Mouse (Mus musculus): ENCODE data around the gene Dusp15. TPM values are rescaled to one million over a fixed set of nuclear protein-coding genes. Genes with fewer than 3 reads are reported as not detected.

Gene Dusp15
- total RNA-seq, 2 experiments from 2014 or later, result not detected

DNA sequence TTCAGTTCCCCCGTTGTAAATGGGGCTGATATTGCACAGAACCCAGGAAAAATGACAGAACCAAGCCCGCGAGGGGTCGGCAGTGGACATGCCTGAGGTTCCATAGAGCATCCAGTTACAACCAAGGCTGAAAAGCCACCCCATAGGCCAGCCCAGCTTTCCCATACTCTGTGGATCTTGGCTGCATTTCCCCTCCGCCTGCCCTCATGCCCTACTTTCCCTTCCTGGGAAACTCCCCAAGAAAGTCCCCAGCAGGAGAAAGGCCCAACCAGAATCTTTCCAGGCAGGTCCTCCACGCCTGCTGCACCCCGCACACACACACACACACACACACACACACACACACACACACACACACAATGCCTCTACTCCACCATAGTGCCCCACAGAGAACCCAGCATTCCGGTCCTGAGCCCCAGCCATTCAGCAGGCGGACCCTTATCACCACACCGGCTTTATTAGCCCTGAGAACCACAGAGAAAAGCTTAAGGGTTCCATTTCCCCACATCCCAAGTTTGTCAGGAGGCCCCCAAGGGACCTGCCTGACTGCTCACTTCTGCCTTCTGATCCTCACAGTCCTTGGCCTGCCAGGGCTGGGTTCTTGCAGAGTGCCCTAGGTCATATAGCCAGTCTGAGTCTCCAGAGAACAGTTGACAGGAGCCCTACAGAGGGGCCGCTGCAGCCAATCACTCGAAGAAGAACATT is 19.9 kb downstream of the Dusp15 start:
- DNase-seq, result peak; percentile 49 to 66

DNA sequence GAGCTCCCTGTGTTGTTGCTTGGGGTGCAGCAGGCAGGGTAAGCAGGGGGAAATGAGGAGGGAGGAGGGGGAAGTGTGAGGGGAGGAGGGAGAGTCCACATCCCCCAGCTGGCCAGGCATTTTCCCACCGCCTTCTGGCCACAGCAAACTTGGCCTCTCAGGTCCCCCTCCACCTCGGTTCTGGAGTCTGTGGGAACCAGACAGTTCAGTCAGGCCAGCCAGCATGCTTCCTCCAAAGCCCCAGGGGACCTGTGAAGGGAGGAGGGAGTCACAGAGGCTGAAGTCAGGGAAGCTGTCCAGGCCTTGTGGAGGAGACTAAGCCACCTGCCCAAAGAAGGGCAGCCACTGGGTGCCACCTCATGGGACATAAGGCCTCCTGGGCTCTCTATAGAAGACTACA is 21.2 kb downstream of the Dusp15 start:
- peak; percentile 78 to 89 for DNase-seq

DNA sequence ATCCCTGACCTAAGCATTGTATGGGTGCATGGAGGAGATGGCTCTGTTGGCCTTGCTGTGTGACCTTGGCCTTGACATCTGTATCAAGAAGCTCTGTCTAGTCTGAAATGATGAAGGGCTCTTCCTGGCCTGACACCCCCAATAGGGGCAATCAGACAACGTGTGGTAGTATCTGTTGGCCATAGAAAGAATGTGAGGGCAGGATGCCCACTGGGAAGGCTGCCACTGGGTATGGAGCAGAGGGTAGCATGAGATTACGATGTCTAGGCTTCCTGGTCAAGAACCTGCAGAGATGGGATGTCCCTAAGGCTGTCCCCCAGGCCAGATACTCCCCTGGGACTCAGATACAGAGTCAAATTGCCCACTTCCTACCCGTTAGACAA is 22.5 kb downstream of the Dusp15 start:
- no peak for DNase-seq

DNA sequence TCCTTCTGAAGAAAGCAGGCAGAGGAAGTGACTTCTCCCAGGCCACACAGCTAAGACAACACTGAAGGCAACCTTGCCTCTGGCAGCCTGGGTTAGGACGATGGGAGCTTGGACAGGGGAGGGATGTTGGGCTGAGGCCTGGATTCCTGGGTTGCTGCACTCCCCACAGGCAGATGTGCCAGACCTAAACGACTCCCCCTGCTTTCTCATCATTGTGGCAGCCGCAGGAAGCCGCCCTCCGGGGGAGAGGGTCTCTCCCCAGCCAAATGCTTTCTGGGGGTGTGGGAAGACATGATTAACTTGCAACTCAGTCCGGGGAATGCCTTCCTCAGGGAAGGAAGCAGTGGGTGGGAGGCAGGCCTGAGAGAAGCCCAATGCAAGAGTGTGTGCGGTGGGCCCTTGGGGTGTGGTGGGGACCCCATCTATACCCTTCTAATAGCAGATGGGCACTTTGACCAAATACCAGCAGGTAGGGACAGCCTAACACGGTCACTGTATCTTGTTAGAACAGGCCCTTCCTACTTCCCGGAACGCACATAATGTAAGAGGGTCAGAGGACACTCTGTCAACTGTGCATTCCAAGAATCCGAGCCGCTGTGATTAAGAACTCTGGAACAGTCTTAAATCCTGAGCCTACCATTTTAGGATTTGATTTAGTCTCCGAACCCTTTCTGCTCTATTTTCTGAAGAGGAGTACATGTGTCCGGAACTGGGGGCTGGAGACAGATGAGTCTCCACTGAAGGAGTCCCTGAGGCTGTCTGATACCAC is 23.1 kb downstream of the Dusp15 start:
- peak in 1 of 2 experiments; percentile 49 for DNase-seq

DNA sequence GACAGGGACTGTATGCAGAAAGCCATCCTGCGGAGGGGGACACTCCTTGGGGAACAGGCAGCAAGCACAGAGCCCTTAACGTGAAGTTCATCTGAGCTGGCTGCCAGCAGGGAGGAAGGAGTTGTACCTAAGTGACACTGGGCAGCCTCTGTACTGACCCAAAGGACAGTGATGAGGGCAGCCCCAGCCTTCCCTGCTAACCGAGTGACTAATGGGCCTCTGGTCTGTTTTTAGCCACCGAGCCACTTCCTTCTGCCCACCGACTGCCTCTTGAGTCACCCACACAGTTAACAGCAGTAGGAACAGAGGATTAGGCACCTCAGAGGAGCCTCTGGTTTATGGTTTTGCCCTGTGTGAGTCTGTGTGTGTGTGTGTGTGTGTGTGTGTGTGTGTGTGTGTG is 24.1 kb downstream of the Dusp15 start:
- DNase-seq, result no peak

DNA sequence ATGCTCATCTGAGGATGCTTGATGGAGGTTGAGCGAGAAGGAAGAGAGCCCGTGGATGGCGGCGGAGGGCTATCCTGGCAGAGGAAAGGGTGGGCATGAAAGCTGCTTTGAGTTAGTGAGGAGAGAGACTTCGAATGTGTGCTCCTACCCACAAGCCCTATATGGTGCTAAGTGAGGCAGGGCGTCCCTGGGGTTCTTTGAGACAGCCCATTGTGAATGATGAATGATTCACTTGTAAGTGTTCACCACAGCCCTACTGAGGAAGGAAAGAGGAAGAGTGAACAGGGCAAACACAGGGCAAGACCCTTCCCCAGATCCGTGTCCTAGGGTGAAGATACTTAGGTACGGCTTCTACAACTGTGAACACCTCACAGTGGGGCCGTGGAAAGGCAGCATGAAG is 24.6 kb downstream of the Dusp15 start:
- no peak for DNase-seq

DNA sequence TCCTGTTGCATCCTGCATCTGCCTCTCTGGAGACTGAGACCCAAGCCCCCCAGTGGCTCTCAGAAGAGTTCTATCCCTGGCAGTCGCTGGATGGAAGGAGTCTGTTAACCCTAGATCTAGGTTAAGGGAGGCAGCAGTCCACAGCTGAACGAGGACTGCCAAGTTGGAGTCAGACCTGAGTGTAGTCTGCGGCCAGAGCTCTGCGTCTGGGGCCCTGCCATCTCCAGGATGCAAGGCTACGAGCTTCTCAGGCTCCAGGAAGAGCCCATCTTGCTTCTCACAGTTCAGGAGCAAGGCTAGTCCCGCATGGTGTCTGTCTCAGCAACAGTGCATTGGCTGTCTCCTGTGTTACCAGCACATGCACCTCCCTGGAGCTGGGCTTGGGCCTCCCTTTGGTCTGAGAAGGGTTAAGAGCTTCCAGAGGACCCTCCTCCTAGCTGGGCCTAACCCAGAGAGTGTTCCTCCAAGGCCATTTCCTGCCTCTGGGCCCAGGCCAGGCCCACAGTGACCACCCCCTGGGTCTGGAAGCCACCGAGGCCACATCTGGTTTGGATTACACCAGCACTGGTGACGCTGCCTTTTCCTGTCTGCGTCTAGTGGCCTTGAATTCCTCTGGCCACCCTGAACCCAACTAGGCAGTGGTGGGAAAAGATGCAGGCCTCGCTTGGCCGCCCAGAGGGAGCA is 26.2 kb downstream of the Dusp15 start:
- peak; percentile 86 to 92 for DNase-seq

DNA sequence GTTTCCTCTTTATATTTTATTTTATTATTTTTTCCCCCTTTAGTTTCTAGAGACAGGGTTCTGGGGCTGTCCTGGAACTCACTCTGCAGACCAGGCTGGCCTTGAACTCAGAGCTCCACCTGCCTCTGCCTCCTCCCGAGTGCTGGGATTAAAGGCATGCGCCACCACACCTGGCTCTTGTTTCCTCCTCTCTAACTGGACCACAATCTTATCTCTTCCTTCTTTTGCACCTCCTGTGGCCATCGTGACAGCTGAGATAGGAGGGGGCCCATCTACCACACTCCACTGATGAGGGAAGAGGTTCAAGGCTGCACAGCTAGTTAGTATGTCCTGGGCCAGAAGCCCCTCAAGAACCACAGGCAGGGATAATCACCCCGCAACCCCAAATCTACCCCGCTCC is 27.0 kb downstream of the Dusp15 start:
- no peak for DNase-seq

DNA sequence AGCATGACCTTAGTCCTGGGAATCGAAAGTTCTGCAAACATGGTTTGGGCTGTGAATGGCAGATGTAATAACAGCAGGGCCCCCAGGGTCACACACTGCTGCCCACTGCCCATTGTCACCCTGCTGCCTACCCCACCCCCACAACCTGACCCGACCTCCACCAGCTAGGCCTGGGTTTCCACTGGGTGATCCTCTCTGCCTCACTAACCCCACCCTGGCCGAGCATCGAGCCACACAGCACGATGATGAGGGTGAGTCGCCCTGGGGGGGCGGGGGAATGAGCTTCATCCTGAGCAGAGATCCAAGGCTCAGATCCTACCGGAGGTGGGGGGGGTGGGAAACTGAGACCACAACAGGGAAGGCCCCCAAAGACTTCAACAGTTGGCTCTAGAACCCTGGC is 27.4 kb downstream of the Dusp15 start:
- DNase-seq, result no peak

DNA sequence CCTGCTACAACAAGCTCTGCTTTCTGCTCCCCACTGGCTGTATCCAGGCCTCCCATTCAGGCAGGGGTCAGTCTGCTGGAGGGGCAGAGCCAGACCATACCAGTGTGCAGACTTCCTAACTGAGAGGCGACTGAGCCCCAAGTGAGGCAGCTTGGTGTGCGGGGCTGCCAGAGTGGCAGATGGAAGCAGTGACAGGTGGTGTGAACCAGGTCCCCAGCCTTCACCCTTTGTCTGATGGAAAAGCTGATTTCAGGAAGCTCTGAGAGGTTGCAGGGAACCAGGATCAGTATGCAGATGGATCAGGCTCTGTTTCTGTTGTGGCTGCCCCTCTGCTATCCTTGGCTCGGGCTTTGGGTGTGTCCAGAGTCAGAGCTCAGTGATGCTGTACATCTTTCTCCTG is 27.9 kb downstream of the Dusp15 start:
- DNase-seq, result no peak

DNA sequence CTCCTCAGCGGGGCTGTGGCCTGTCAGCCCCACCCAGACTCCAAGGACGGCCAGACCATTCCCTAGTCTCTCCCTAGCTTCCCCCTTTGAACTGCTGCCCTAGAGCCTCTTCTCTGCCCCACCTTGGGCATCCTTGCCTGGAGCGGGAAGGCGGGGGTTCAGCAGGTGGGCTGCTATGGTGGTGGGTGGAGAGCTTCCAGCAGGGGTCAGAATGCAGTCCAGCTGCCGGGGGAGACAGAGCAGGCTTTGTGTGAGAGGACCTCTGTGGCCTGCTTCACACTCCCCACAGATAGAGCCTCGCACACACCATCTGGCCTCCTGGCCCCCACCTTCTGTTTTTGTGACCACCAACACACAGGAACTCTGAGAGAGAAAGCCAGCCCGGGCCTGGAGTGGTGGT is 29.1 kb downstream of the Dusp15 start:
- no peak for DNase-seq

DNA sequence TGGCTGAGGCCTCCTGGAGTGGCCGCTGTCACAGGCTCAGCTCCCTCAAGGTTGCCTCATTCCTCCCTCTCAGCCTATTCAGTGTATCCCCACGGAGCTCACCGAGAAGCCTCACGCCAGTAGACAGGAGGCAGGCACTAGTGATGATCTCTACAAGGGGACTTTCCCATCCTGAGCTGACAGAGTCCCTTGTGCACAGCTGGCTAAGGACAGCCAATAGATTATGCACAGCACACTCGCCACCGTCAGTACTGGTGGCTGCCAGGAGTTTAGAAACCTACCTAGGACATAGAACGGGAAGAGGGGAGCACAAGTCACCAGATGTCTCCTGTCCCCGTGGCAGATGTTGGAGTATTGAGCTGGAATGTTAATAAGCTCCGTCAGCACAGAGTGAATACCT is 33.8 kb downstream of the Dusp15 start:
- no peak for DNase-seq

DNA sequence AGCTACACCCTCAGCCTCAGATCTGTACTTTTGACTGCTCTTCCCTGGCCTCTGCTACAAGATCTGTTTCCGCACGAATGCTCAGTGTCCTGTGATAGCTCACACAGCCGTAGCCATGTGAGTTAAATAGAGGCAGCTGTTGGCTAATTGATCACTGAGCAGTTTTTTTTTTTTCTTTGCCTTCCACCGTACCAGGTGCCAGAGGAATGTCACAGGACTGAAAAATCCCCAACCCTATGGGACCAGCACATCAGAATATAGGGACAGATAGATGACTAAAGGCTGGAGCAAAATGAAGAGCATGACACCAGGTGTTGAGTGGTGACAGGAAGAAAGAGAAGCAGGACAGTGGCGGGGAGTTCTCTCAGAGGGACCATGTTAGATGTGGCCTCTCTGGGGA is 35.4 kb downstream of the Dusp15 start:
- no peak for DNase-seq

DNA sequence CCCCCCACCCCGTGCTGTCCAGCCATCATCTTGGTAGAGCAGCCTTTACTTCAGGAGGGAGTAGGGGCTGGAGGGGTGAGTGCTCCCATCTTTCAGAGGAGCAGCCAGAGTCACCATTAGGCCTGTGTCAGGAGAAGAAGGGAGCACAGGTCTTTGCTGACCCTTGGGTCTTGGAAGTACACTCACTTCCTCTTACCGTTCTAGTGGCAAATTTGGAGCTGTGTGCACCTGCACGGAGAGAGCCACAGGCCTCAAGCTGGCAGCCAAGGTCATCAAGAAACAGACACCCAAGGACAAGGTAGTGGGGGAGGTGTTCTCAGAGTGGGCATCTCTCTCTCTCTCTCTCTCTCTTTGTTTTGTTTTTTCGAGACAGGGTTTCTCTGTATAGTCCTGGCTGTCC is 36.0 kb downstream of the Dusp15 start:
- no peak for DNase-seq

DNA sequence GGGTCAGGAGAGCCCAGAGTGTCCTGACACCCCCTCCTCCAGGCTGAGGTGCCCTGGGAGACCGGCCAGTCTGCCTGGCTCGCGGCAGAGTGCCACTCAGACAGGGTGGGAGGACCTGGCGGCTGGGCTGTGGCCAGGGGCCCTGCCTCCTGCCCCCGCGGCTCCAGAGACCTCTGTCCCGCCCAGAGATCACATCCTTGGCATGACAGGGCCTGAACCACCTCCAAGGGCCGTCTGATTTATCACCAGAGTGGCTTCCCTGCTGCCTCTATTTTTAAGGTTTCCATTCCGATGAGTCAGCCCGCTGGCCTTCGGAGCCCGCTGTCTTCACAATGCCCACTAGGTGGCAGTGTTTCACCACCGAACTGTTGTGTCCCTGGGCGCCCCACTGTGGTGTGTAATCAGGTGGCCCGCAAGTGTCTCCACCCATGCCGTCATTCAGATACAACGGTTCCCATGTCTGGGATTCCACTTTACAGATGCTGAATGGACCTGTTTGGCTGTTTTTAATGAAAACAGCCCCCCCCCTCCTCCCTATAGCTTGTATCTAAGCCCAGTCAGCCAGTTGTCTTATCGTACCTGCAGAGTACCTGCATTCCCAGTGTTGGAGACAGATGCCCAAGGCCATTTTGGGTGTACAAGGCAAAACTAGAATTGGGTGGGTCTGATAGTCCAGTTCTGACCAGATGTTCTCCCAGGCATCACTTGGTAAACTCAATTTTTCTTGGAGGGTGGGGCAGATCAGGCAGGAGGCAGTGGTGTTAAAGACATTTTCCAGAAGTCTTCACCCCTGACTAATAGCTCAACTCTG is 37.0 kb downstream of the Dusp15 start:
- DNase-seq, result peak; percentile 88 to 93

DNA sequence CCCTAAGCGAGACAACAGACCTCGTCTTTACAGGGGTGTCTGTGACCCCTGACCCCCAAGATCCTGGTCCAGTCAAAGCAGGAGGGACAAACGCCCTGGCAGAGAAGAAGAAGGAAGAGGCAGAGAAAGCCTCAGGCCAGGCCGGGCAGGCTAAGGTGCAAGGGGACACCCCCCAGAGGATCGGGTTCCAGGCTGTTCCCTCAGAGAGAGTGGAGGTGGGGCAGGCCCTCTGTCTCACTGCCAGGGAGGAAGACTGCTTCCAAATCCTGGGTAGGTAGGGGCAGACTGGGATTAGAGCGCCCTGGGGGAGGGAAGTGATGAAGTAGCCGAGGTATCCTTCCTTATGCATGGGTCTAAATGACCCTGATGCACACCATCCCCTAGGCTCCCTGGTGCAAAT is 38.0 kb downstream of the Dusp15 start:
- DNase-seq, result no peak

DNA sequence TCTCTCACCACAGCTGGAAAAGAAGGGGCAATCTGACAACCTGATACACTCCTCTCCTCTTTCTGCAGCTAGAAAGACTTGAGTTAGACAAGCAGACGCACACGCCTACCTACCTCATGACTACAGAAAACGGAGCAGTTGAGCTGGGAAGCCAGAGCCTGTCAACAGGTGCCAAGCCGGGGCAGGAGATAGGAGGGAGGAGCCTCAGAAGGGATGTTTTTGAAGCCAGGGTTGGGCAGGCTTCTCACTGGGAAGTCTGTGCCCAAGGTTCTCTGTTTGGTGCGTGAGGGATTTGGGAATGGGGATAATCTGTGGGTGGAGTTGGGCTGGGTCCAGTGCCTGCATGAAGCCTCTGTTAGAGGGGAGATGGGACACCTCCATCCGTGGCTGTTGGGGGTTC is 40.1 kb downstream of the Dusp15 start:
- DNase-seq, result no peak

DNA sequence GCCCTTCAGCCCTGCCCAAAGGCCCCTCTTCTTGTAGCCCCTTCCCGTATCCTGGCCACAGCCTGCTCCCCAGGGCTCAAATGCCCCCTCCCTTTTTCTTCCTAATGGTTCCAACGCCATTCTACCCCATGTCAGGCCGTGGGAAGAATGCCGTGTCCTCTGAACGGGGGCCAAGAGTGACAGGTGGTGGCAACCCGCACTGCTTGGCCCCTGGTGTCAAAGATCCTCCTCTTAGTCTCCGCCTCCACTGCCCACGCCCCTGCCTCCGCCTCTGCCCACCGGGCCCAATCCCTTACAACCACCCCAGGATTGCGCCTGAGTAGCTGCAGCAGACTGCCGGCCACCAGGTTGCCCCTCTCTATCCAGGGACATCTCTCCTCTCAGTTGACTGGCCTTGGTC is 40.5 kb downstream of the Dusp15 start, which contains the start of gene Mylk2:
Mylk2 (plus strand) TSS at position 322 of the 400 bp plus-strand sequence.
- DNase-seq, result no peak

DNA sequence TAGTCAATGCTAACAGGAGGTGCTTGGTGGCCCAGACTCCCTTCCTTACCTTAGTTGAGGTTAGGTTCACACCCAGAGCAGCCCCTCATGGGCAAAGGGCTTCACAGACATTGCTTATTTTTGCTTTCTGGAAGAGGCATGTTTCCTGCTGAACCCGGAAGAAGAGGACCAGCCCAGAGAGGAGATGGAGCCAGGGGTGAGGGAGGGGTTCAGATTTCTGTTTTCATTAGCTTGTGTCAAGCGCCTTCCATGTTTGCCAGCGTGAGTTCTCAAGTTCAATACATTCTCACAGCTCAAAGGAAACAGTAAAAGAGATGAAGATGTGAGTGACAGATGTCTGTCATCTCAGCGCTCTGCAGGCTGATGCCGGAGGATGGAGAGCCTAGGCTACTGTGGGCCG is 41.6 kb downstream of the Dusp15 start:
- no peak for DNase-seq

DNA sequence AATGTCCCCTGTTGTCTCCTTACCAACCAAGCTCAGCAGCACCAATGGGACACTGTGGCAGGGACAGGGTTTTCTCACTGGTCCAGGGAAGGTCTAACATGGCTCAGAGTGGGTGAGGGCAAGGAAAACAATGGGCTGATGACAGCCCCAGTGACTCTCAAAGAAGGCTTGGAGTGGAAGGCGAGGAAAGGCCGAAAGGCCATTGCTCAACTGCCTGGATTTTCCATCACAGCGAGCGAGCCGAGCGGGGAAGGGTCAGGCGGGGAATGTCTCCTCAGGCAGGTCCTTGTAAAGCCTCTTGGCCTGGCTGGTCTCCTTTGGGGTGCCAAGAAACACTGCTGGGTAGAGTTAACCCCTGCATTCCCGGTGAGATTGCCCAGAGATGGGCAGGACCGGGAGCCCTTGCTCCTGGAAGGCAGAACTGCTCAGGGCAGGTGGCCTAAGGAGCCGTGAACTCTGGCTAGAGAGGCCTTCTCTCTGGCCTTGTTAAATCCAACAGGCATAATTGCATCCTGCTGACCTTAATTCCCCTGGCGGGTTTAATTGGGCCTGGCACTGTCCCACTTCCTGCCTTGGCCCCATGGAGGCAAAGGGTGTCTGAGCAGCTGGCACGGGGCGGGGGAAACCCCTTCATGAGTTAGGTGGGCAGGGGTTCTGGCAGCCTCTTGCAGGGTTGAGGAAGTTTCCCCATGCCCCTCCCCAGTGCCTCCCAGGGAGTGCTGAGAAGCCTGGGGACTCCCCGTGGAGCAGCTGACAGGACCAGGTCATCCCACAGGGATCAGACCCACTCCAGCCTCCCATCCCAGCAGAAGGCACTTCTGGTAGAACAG is 44.2 kb downstream of the Dusp15 start:
- DNase-seq, result no peak

DNA sequence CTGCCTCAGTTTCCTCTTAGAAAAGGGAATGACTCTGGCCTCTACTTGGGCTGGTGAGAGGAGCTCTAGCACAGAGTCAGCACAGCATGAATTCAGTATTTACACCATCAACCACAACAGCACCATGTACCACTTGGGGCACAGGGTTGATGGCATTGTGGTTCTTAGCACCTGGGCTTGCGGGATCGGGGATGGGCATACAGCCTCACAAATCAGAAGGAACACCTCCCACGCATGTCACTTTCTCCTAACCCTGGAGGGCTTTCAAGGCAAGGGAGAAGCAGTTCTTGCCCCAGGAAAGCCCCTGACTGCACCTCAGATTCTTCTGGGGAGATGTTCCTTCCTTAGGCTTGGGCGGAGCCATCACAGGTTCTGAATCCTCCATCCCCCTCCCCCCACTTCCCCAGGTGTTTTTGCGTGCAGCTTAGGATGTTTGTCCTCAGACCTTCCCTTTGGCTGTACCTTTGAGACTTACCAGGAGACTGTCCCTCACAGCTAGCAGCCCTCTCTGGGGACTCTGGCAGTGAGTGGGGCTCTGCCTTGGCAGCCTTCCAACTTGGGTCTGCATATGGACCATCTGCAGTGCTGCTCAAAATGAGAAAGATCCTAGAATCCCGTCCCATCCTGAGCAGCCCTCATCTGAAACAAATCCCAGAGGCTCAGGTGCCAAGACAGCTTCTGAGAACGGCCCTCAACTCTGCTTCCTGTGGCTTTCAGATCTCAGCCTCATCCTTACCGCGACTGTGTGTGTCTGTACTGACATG is 45.0 kb downstream of the Dusp15 start:
- no peak for DNase-seq
